Mouse (Mus musculus) lung, postnatal 36 days (tissue): ENCODE data around the gene Cxcl17.
"Not testable (repeated sequence)": the region's sequence is repeated elsewhere in the genome, so short reads cannot be mapped to it uniquely, and the experiment has no call there.

Experiments used
- DNase-seq: peaks from one replicate; pipeline ENCODE4 v3.0.0; 2022; ENCODE audit warnings: mixed read lengths

Gene Cxcl17

GRCm38 (mm10) chr7:25412833-25413441 lies at the start of gene Cxcl17:
TSS of gene Cxcl17 (minus strand) at chr7:25412886.
- peak; percentile 61 for DNase-seq

DNA sequence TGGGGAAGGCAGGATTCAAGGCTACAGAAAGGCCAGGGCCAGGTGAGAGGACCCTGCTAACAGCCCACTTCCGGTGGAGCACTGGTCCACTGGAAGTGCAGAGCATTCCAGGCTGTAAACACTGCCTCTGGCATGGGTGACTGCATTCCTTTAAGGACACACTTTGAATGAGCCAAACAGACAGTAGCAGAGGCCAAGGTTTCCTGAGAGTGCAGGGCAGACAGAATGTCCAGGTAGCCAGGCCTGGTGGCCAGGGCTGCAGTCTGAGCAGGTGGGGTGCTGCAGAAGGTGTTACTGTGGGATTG lies 49.3 kb upstream of the Cxcl17 start:
- DNase-seq = not testable (repeated sequence)

- DNase-seq = peak; percentile 26
Observed at GRCm38 (mm10) chr7:25461336-25462032, 48.8 kb upstream of the Cxcl17 start.

DNA sequence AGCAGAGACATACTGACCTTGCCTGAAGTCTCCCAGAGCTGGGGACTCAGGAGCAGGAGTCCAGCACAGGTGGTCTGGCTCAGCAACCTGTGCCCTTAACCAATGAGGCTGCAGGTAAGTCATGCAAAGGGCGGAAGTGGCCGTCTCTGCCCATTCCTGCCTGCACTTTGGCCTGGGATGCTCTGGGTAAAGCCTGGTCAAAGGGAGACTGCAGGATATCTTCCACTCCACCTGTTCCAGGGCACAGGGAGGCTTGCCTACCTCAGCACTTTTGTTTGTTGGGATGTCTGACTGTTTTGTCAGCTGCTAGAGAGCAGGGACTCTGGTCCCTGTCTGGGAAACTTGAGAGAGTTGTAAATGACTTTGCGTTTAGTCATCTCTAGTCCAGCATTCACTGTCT lies 39.4 kb upstream of the Cxcl17 start:
- DNase-seq = no peak

- no peak for DNase-seq
Observed at GRCm38 (mm10) chr7:25449913-25450890, 37.5 kb upstream of the Cxcl17 start.

DNA sequence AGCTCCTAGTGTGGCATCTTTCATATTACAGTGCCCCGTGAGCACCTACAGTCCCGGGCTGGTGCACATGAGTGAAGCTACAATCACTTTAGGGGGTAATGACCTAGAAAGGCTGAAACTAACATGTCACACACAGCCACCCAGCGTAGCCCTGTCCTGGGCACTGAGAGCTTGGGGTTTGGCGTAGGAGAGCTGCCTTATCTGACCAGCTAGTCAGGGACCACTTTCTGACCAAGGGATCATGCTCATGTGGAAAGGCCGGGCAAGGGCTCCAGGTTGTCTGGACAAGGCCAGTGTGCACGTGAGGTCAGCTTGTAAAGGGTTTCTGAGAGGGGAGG lies 28.1 kb upstream of the Cxcl17 start:
- DNase-seq = no peak

DNA sequence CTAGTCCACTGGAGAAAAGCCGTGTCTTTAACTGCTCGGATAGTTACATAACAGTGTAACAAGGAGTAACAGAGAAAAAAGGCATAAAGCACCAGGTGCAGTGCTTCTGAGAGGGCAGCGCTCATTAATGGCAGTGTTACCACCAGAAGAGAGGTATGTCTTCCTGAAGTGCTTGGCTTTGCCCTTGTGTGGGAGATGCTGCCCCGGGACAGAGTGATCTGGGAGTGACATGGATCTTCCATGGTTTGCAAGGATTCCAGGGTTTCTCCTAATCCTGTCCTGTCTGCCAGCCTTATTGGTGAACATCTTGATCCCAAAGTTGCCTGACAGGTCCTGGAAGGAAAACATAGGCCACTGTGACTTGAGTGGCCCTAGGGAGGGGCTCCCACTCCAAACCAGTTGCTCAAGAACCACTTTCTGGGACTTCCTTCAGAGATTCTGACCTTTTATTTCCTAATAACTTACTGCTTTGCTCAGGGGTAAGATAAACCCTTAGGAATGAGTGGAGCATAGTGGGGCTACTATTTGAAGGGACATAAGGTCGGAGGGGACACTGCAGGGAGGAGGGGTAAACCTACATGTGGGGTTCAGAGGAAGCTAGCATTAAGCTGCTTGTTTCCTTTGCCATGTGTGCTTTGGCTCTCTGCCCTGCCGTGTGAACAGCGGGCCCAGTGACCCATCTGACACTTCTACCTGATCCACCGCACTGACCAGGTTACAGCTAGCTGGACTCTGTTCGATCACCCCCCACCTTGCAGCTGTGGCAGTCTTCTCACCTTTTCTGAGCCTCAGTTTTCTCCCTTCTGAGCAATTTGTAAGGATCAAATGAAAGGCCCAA lies 27.5 kb upstream of the Cxcl17 start:
- DNase-seq = peak; percentile 81

DNA sequence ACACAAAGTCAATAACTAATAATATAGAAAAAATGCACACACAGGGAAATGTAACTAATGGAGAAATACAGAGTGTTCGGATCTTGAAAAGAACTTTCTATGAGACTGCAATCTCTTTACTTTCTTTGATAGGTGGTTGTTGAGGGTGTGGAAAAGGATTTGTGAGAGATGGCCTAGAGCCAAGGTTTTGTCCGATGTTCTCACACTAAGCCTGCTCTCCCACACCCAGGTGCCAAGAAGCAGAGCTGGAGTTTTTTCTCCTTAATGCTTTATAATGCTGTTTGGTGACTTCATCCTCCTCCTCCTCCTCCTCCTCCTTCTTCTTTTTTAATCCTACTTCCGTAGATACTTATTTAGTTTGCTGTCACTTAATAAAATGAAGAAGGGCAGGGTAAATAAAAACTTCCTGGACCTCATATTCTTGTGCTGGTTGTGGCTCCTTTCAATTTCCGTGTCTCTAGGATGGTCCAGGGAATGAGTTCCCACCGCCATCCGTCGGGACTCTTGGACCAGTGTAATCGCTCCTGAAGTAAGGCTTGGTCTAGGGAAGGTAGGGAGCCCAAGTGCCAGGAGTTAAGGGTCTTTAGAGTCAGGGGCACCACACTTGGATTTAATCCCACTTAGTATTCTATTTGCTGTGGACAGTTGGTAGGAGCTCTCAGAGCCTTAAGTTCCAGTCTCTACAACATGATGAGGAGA lies 26.6 kb upstream of the Cxcl17 start:
- DNase-seq = peak; percentile 64

GRCm38 (mm10) chr7:25436704-25437103 lies 24.0 kb upstream of the Cxcl17 start:
- peak; percentile 20 for DNase-seq

DNA sequence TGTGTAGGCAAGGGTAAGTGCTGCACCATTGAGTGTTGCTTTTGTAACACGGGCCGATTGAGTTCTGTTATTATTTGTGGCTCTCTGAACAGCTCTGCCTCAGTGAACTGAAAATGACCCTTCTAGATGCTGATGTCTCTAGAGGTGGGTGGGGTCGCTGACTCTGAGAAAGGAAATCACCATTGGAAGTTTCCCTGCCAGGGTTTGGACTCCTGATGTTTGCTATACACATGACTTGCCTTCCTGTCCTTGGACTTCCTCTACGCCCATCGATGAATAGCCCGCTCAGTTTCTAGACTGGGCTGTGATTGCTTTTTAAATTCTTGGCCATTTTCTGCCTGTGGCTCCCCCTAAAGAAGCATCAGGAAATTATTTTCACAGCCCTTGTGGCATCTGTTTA lies 23.5 kb upstream of the Cxcl17 start:
- peak; percentile 86 for DNase-seq

DNA sequence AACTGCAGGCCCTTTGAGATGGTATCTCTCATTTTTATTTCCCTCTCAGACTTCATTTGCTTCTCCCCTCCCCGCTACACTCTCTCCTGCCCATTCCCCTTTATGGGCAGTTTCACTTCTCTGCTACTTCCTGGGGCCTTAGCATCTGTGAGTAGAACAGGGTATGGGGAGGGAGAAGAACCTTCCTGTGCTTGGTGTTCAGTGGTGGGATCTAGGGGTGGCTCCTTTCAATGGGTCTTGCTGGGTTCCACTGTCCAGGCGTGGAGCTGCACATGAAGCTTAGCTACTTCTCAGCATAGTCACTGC lies 22.8 kb upstream of the Cxcl17 start:
- DNase-seq = no peak

- peak; percentile 79 for DNase-seq
Observed at GRCm38 (mm10) chr7:25434654-25435545, 22.2 kb upstream of the Cxcl17 start.

- DNase-seq = no peak
Observed at GRCm38 (mm10) chr7:25433781-25434560, 21.3 kb upstream of the Cxcl17 start.

DNA sequence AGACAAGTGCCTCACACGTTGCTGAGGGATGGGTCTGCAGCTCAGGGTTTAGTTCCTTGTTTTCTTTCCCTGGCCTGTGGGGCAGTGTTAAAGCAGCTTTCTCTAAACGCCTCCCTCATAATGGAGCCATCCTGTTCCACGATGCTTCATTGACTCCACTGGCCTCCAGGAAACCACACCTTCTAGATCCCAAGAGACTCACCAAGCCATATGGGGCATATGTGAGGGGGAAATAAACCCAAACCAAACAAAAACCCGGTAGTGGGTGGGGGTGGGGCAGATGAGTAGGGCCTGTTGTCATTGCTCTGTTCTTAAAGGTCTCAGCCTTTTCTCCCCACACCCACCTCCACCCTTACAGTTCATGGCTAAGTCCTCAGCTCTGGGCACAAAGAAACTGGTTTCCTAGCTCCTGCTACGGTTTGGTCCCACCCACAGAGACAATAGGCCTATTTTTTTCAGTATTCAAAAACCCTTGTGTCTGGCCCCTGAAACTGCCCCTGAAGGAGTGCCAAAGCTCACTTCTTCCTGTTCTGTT lies 20.4 kb upstream of the Cxcl17 start:
- DNase-seq = peak; percentile 70

DNA sequence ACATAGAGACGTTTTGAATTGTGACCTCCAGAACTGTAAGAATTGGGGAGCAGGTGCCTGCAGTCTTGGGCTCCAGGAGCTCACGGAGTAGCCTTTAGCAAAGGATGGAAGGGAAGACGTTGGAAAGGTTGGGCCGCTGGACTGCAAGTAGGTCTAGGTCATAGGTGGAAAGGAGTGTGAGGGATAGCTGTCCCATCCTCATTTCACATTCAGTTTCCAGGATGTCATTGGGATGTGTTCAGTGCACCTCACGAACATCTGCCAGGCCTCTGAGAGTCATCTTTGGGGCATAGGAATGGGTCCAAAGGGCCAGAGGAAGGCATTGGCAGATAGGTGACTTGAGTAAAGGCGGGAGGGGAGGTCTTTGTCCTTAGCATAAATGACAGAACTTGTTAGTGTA lies 19.7 kb upstream of the Cxcl17 start:
- no peak for DNase-seq

DNA sequence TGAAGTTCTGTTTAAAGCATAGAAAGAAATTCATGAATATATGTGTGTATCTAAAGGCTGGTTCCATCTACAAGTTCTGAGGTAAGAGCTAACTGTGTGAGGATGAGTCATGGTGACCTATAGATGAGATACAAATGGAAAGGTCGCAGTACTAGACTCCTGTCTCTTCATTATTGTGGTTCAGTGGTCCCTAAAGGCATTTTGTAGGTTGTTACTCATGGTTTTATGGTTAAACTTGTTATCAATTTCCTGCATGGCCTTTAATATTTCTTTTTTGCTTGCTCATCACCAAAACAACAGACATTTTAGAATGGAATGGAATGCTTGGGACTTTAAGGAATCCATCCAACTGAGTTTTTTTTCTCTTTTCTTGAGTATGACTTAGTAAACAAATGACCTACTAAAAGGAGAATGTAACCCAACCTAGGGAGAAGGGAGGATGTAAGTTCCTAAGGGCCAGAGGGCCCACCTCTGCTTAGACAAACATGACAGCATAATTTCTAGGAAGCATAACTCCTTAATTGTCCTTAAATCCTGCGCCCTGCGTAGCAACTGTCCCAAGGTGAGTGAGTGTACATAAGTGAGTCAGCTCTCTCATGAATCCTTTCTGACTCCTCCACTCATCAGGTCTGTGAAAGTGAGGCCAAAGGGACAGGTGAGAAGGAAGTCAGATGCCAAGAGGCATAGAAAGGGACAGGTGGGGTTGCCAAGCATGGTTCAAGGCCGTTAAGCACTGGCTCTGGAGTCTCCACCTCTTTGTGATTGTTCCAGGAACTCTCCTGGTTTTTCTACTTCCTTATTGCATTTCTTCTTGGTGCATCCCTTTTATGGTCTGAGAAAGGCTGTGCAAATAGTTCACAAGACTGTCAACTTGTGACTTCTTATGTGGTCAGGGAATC lies 17.4 kb upstream of the Cxcl17 start:
- no peak for DNase-seq

DNA sequence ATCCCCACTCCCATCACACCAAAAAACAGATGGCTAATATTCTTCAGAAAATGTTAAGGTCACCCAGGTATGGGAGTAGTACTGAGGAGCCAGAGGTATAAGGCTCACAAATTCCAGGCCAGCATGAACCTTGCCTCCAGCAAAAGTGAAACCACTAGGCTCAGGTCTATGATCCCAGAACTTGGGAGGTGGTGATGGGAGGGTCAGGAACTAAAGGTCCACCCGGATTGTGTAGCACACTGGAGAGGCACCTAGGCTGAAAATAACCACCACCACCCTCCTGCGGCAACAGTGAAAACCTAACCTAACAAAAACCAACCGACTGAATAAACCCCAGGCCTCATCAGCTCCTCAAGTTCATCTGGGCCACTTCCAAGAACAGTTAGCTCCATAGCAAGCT lies 15.6 kb upstream of the Cxcl17 start:
- DNase-seq = no peak

- no peak for DNase-seq
Observed at GRCm38 (mm10) chr7:25427144-25427543, 14.5 kb upstream of the Cxcl17 start.

GRCm38 (mm10) chr7:25426380-25426779 lies 13.7 kb upstream of the Cxcl17 start:
- DNase-seq = not testable (repeated sequence)
